Mouse (Mus musculus): ENCODE data around the gene Nme3.

The Nme3 gene

GRCm38 (mm10) chr17:24896241-24896992 lies at the start of gene Nme3:
TSS of gene Nme3 (plus strand) at chr17:24896500.
- ATAC-seq (ENCODE audit: insufficient number of reproducible peaks, low FRiP score, low TSS enrichment) = peak; percentile 32; the same call in 1 of the 2 replicates

GRCm38 (mm10) chr17:24847386-24847785 lies 48.9 kb upstream of the Nme3 start:
- ATAC-seq (ENCODE audit: insufficient number of reproducible peaks, low FRiP score, low TSS enrichment) = no peak

- no peak for ATAC-seq (ENCODE audit: insufficient number of reproducible peaks, low FRiP score, low TSS enrichment)
Observed at GRCm38 (mm10) chr17:24848600-24849031, 47.7 kb upstream of the Nme3 start.

GRCm38 (mm10) chr17:24849733-24850064 lies 46.6 kb upstream of the Nme3 start:
- ATAC-seq (ENCODE audit: insufficient number of reproducible peaks, low FRiP score, low TSS enrichment) = peak; percentile 71

- peak; percentile 96 for ATAC-seq (ENCODE audit: insufficient number of reproducible peaks, low FRiP score, low TSS enrichment)
Observed at GRCm38 (mm10) chr17:24850065-24850772, 46.1 kb upstream of the Nme3 start, which contains the start of gene Fahd1. TSS of gene Fahd1 (minus strand) at chr17:24850364.

GRCm38 (mm10) chr17:24850773-24851127 lies 45.5 kb upstream of the Nme3 start:
- ATAC-seq (ENCODE audit: insufficient number of reproducible peaks, low FRiP score, low TSS enrichment) = no peak

- ATAC-seq (ENCODE audit: insufficient number of reproducible peaks, low FRiP score, low TSS enrichment) = no peak
Observed at GRCm38 (mm10) chr17:24851381-24852125, 44.7 kb upstream of the Nme3 start.

GRCm38 (mm10) chr17:24855838-24856464 lies 40.3 kb upstream of the Nme3 start:
- no peak for ATAC-seq (ENCODE audit: insufficient number of reproducible peaks, low FRiP score, low TSS enrichment)

- no peak for ATAC-seq (ENCODE audit: insufficient number of reproducible peaks, low FRiP score, low TSS enrichment)
Observed at GRCm38 (mm10) chr17:24856589-24856988, 39.7 kb upstream of the Nme3 start.

GRCm38 (mm10) chr17:24857831-24858470 lies 38.3 kb upstream of the Nme3 start:
- no peak for ATAC-seq (ENCODE audit: insufficient number of reproducible peaks, low FRiP score, low TSS enrichment)

- no peak for ATAC-seq (ENCODE audit: insufficient number of reproducible peaks, low FRiP score, low TSS enrichment)
Observed at GRCm38 (mm10) chr17:24858967-24859366, 37.3 kb upstream of the Nme3 start.

- no peak for ATAC-seq (ENCODE audit: insufficient number of reproducible peaks, low FRiP score, low TSS enrichment)
Observed at GRCm38 (mm10) chr17:24860076-24860475, 36.2 kb upstream of the Nme3 start.

- ATAC-seq (ENCODE audit: insufficient number of reproducible peaks, low FRiP score, low TSS enrichment) = no peak
Observed at GRCm38 (mm10) chr17:24861785-24862184, 34.5 kb upstream of the Nme3 start.

GRCm38 (mm10) chr17:24865776-24866175 lies 30.5 kb upstream of the Nme3 start, which contains the start of gene Igfals:
TSS of gene Igfals (plus strand) at chr17:24865997.
- ATAC-seq (ENCODE audit: insufficient number of reproducible peaks, low FRiP score, low TSS enrichment) = peak; percentile 66; the same call in 1 of the 2 replicates

GRCm38 (mm10) chr17:24867914-24868313 lies 28.4 kb upstream of the Nme3 start:
- no peak for ATAC-seq (ENCODE audit: insufficient number of reproducible peaks, low FRiP score, low TSS enrichment)

- ATAC-seq (ENCODE audit: insufficient number of reproducible peaks, low FRiP score, low TSS enrichment) = no peak
Observed at GRCm38 (mm10) chr17:24873695-24874404, 22.4 kb upstream of the Nme3 start.

- no peak for ATAC-seq (ENCODE audit: insufficient number of reproducible peaks, low FRiP score, low TSS enrichment)
Observed at GRCm38 (mm10) chr17:24874405-24874745, 21.9 kb upstream of the Nme3 start.

- no peak for ATAC-seq (ENCODE audit: insufficient number of reproducible peaks, low FRiP score, low TSS enrichment)
Observed at GRCm38 (mm10) chr17:24874989-24875388, 21.3 kb upstream of the Nme3 start.

GRCm38 (mm10) chr17:24877336-24878116 lies 18.8 kb upstream of the Nme3 start:
- ATAC-seq (ENCODE audit: insufficient number of reproducible peaks, low FRiP score, low TSS enrichment) = no peak
